Mouse (Mus musculus) embryonic facial prominence, embryonic 15.5 days (tissue): ENCODE measurements around the gene Mief1. TPM values are rescaled to one million over a fixed set of nuclear protein-coding genes. Genes with fewer than 3 reads are reported as not detected.

Experiments
- ATAC-seq: fragments of 200-750 bp; cut with Nextera tagmentation; 2 replicates; pipeline ENCODE4 v1.8.0; 2017; ENCODE audit warnings: low read depth, moderate TSS enrichment; ENCODE audit not compliant: insufficient number of reproducible peaks, low FRiP score, low TSS enrichment
- H3K27ac ChIP-seq: fragments of 300-500 bp; sonication (generic); replicated peaks from 2 replicates; pipeline ENCODE4 v1.5.1; 2015; ENCODE audit warnings: mild to moderate bottlenecking, inconsistent platforms
- H3K27me3 ChIP-seq: fragments of 300-500 bp; sonication (generic); 2 replicates; pipeline ENCODE4 v1.6.1; 2015; ENCODE audit warnings: inconsistent platforms
- H3K36me3 ChIP-seq: fragments of 300-500 bp; sonication (generic); 2 replicates; pipeline ENCODE4 v1.6.1; 2015; ENCODE audit warnings: mild to moderate bottlenecking, inconsistent platforms
- H3K4me1 ChIP-seq: fragments of 300-500 bp; sonication (generic); 2 replicates; pipeline ENCODE4 v1.6.1; 2015; ENCODE audit warnings: inconsistent platforms
- H3K4me2 ChIP-seq: fragments of 300-500 bp; sonication (generic); replicated peaks from 2 replicates; pipeline ENCODE4 v1.6.1; 2015; ENCODE audit warnings: mild to moderate bottlenecking, inconsistent platforms
- H3K4me3 ChIP-seq: fragments of 300-500 bp; sonication (generic); replicated peaks from 2 replicates; pipeline ENCODE4 v1.5.1; 2015; ENCODE audit warnings: mild to moderate bottlenecking, inconsistent platforms
- H3K9ac ChIP-seq: fragments of 300-500 bp; sonication (generic); 2 replicates; pipeline ENCODE4 v1.6.1; 2015; ENCODE audit warnings: inconsistent platforms
- H3K9me3 ChIP-seq: fragments of 300-500 bp; sonication (generic); replicated peaks from 2 replicates; pipeline ENCODE4 v1.6.1; 2016; ENCODE audit warnings: inconsistent platforms
- WGBS: fragments of 180-500 bp; shearing (Covaris S2); methylation state at CpG from one replicate; pipeline ENCODE4 v1.1.7; 2015; 5-methylcytosine and 5-hydroxymethylcytosine counted together
- polyA plus RNA-seq: library from polyadenylated mRNA; unstranded; fragments of >200 nt; fragmentation: Nextera tagmentation; extraction: Ambion mirVana; gene quantifications from 2 replicates; pipeline ENCODE4 v1.2.1, GENCODE M21; 2015

The Mief1 gene
- polyA plus RNA-seq, 1 experiment from 2014 or later, result 27.8 TPM

- Histone ChIP-seq H3K36me3 (no peaks in the 10 kb centered on the region), H3K9me3 (no peaks in the 10 kb centered on the region), H3K27ac (no peak overlapping the region), H3K4me1 (no peaks in the 10 kb centered on the region), H3K27me3 (peaks cover 8% of the 10 kb centered on the region; the same call in 1 of the 2 replicates), H3K9ac (no peak overlapping the region), H3K4me2 (no peak overlapping the region), H3K4me3 (no peak overlapping the region)
- WGBS, result 80% methylated on average over 3 of the region's 3 CpGs
- no peak for ATAC-seq
Observed at GRCm38 (mm10) chr15:80271858-80272396, 38.1 kb downstream of the Mief1 start.

- Histone ChIP-seq H3K27me3 (peaks cover 25% of the 10 kb centered on the region), H3K9ac (no peak overlapping the region), H3K9me3 (no peaks in the 10 kb centered on the region), H3K4me3 (no peak overlapping the region), H3K4me1 (no peaks in the 10 kb centered on the region), H3K4me2 (no peak overlapping the region), H3K36me3 (no peaks in the 10 kb centered on the region), H3K27ac (no peak overlapping the region)
- ATAC-seq, result no peak
- 41% methylated on average over 9 of the region's 9 CpGs for WGBS
Observed at GRCm38 (mm10) chr15:80277107-80277506, 43.3 kb downstream of the Mief1 start.

- Histone ChIP-seq H3K27me3 (peaks cover 30% of the 10 kb centered on the region), H3K4me2 (no peak overlapping the region), H3K4me3 (no peak overlapping the region), H3K4me1 (no peaks in the 10 kb centered on the region), H3K9ac (no peak overlapping the region), H3K9me3 (no peaks in the 10 kb centered on the region), H3K36me3 (no peaks in the 10 kb centered on the region), H3K27ac (no peak overlapping the region)
- 5% methylated on average over 6 of the region's 6 CpGs for WGBS
- no peak for ATAC-seq
Observed at GRCm38 (mm10) chr15:80277625-80278024, 43.8 kb downstream of the Mief1 start.

DNA sequence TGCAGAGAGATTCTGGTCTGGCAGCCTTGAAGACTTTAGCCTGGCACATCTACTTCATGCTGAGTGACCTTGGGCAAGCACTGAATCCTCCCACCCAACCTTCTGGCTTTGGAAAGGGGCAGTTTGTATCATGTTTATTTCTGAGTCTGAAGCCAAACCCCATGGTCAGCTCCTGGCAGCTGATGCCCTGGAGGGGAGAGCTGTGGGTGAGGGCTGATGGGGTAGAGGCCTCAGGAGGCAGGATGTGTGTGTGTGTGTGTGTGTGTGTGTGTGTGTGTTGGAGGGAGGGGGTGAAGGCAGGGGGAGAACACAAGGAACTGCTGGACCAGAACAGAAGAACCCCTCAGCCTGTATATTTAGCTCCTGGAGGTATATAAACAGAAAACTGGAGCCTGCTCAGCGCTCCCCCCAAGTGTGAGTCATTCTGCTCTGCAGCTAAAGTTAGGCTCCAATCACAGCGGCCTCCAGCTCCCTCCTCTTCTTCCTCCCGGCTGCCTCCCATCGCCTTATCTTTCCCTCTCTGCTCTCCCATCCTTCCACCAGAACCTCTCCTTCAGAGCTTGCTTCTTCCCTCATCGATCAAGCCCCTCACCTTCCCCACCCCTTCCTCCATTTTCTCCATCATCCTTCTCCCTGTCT is 44.4 kb downstream of the Mief1 start:
- H3K9ac ChIP-seq, result no peak overlapping the region
- no peak overlapping the region for H3K4me2 ChIP-seq
- H3K27ac ChIP-seq, result no peak overlapping the region
- WGBS, result 58% methylated on average over 5 of the region's 5 CpGs
- no peak for ATAC-seq
- peaks cover 33% of the 10 kb centered on the region for H3K27me3 ChIP-seq
- no peaks in the 10 kb centered on the region for H3K9me3 ChIP-seq
- no peaks in the 10 kb centered on the region for H3K4me1 ChIP-seq
- H3K4me3 ChIP-seq, result no peak overlapping the region
- no peaks in the 10 kb centered on the region for H3K36me3 ChIP-seq

- 79% methylated on average over 2 of the region's 2 CpGs for WGBS
- H3K4me1 ChIP-seq, result no peaks in the 10 kb centered on the region
- H3K27me3 ChIP-seq, result peaks cover 35% of the 10 kb centered on the region
- no peaks in the 10 kb centered on the region for H3K9me3 ChIP-seq
- H3K27ac ChIP-seq, result no peak overlapping the region
- H3K9ac ChIP-seq, result no peak overlapping the region
- no peak for ATAC-seq
- H3K4me3 ChIP-seq, result no peak overlapping the region
- no peaks in the 10 kb centered on the region for H3K36me3 ChIP-seq
- no peak overlapping the region for H3K4me2 ChIP-seq
Observed at GRCm38 (mm10) chr15:80279053-80279452, 45.2 kb downstream of the Mief1 start.

DNA sequence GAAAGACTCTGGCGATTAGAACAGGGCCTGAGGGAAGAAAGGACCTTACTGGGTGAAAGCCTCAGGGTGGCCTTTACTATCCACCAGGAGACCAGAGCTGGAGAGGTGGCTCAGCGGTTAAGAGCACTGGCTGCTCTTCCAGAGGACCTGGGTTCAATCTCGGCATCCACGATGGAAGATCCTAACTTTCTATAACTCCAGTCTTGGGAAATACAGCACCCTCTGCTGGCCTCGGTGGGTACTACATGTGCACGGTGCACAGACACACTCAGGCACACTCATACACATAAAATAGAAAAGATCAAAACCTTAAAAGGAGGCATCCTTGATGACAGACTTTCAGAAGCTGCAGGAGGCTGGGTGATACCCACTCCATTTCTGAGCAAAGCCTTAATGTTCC is 46.8 kb downstream of the Mief1 start:
- WGBS, result 22% methylated on average over 6 of the region's 6 CpGs
- H3K27me3 ChIP-seq, result peaks cover 51% of the 10 kb centered on the region
- ATAC-seq, result no peak

DNA sequence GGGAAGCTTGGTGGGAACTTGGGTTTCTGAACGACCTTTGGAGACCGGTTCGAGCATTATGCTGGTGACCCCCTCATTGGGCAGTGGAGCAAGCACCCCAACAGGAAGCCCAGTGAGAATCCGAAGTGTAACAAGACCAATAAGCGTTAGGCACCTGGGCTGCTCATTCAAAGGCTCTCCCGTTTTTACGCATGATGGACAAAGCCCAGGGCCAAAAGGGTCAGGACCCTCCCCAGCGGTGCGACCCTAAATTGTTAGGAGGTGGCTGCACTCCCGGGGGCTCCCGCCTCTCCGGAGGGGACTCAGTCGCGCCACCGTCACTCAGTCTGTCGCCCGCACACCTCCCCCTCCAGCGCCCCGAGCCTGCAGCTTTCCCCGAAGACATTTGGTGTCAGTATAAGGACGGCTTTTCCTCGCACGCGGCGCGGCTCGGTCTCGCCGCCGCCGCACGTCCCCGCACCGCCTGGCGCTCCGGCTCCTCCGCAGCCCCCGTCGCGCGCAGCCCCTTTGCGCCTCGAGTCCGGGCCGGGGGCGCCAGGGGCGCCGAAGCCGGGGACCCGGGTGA is 53.1 kb downstream of the Mief1 start, which contains the start of gene Cacna1i:
Gene Cacna1i, plus strand, starts transcription at position 388 of the 565 bp plus-strand sequence.
- H3K4me2 ChIP-seq, result peak within 1 kb of the TSS; percentile 89
- no peaks in the 10 kb centered on the region; the same call in 1 of the 2 replicates for H3K9me3 ChIP-seq
- no peak for ATAC-seq
- no peaks in the 10 kb centered on the region for H3K36me3 ChIP-seq
- H3K9ac ChIP-seq, result no peak within 1 kb of the TSS
- H3K27me3 ChIP-seq, result peaks cover 85% of the 10 kb centered on the region
- peak within 1 kb of the TSS; percentile 44 for H3K4me3 ChIP-seq
- H3K27ac ChIP-seq, result no peak within 1 kb of the TSS
- peaks cover 15% of the 10 kb centered on the region for H3K4me1 ChIP-seq
- WGBS, result 1% methylated on average over 47 of the region's 50 CpGs

More for the DNA sequence above, 46.8 kb downstream of the Mief1 start:
- Histone ChIP-seq H3K4me1 (no peaks in the 10 kb centered on the region), H3K27ac (no peak overlapping the region), H3K4me3 (no peak overlapping the region), H3K9me3 (no peaks in the 10 kb centered on the region), H3K9ac (no peak overlapping the region), H3K4me2 (no peak overlapping the region), H3K36me3 (no peaks in the 10 kb centered on the region)

- WGBS, result 3% methylated on average over 23 of the region's 23 CpGs
- no peaks in the 10 kb centered on the region; the same call in 1 of the 2 replicates for H3K9me3 ChIP-seq
- peak overlapping the region; percentile 44 for H3K4me3 ChIP-seq
- ATAC-seq, result no peak
- H3K4me1 ChIP-seq, result peaks cover 15% of the 10 kb centered on the region
- no peak overlapping the region for H3K9ac ChIP-seq
- H3K27ac ChIP-seq, result no peak overlapping the region
- H3K36me3 ChIP-seq, result no peaks in the 10 kb centered on the region
- H3K4me2 ChIP-seq, result peak overlapping the region; percentile 89
- H3K27me3 ChIP-seq, result peaks cover 75% of the 10 kb centered on the region
Observed at GRCm38 (mm10) chr15:80288036-80288435, 54.2 kb downstream of the Mief1 start.

DNA sequence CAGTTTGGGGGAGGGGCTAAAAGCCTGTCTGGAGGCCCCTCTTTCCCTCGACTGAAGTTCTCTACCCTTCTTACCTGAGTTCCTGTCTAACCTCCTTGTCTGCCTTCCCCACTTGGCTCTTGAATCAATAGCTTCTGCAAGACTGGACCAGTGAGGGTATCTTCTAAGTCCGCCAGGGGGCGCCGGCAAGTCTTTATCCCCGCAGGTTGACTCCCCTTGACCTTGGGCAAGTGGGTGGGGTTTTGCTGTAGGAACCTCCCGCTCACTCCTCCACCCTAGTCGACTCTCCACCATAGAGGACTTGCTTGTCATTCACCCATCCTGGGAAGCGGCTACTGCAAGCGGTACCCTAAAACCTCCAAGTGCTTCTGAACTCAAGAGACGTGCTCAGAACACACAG is 55.6 kb downstream of the Mief1 start:
- Histone ChIP-seq H3K4me2 (no peak overlapping the region), H3K4me3 (no peak overlapping the region), H3K4me1 (peaks cover 15% of the 10 kb centered on the region), H3K27me3 (peaks cover 64% of the 10 kb centered on the region), H3K9me3 (no peaks in the 10 kb centered on the region; the same call in 1 of the 2 replicates), H3K36me3 (no peaks in the 10 kb centered on the region), H3K27ac (no peak overlapping the region), H3K9ac (no peak overlapping the region)
- 9% methylated on average over 10 of the region's 10 CpGs for WGBS
- ATAC-seq, result no peak

DNA sequence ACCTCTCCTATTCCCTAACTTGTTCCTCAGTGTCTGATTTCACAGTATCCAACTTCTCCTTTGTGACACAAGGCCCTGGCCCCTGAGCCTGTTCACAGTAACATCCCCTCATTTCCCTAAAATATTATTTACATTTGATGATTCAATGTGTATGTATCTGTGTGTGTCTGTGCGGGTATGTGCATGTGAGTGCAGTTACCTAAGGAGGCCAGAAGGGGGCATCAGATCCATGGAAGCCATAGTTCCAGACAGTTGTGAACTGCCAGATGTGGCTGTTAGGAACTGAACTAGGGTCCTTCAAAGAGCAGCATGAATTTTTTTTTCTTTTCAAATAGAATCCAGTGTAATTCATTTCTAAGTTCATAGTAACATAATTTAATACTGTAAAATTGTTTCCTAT is 63.3 kb downstream of the Mief1 start:
- H3K9me3 ChIP-seq, result no peaks in the 10 kb centered on the region
- H3K4me1 ChIP-seq, result no peaks in the 10 kb centered on the region
- no peak overlapping the region for H3K27ac ChIP-seq
- no peak overlapping the region for H3K4me2 ChIP-seq
- no peak for ATAC-seq
- H3K9ac ChIP-seq, result no peak overlapping the region
- no peaks in the 10 kb centered on the region for H3K36me3 ChIP-seq
- 94% methylated on average over 1 of the region's 1 CpGs for WGBS
- no peaks in the 10 kb centered on the region for H3K27me3 ChIP-seq
- H3K4me3 ChIP-seq, result no peak overlapping the region
